Mouse (Mus musculus): ENCODE measurements around the gene Mrgprg.

DNA sequence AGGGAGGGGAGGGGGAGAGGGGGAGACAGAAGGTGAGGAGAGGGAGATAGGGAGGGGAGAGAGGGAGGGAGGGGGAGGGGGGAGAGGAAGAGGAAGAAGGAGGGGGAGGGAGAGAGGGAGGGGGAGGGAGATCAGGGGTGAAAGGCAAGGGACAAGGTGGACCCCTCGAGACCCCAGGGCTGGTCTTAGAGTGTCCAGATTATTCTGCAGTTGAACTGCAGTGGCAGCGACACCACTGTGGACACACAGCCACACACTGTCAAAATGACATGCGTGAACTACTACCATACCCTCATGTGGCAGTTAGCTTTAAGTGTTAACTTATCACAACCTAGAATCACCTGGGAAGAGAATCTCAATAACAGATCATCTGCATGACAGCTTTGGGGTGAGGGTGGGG is 17.7 kb downstream of the Mrgprg start:
- no peak for TF ChIP-seq CTCF (conservative IDR thresholded peaks at IDR 0.05; ENCODE audit: low read length)
- TF ChIP-seq POU5F1 (IDR thresholded peaks at IDR 0.05; ENCODE audit: borderline replicate concordance, low read length) = no peak
- no peak for TF ChIP-seq NANOG (IDR thresholded peaks at IDR 0.05; ENCODE audit: borderline replicate concordance, low read length)
